Mouse (Mus musculus) CH12.LX (cell line): ENCODE data around the gene Eif2d.

Experiments used
- BHLHE40 ChIP-seq: IDR thresholded peaks from 2 replicates; pipeline ENCODE4 v1.6.1; 2011; ENCODE audit warnings: mild to moderate bottlenecking, low read depth, low read length, improper control_type of control experiment
- CTCF ChIP-seq, 2 experiments: IDR thresholded peaks in 1 of 2; conservative IDR thresholded peaks in 1 of 2; 2 replicates each; pipeline ENCODE4 v1.5.1; 2011 to 2012; ENCODE audit warnings: low read depth in 2 of 2, low read length in 2 of 2, improper control_type of control experiment in 1 of 2, inconsistent platforms in 1 of 2, mild to moderate bottlenecking in 1 of 2, moderate library complexity in 1 of 2
- IRF4 ChIP-seq: IDR thresholded peaks from 2 replicates; pipeline ENCODE4 v1.6.1; 2014; ENCODE audit warnings: low read depth, mild to moderate bottlenecking, inconsistent platforms, low read length, improper control_type of control experiment
- MAX ChIP-seq: IDR thresholded peaks from 2 replicates; pipeline ENCODE4 v1.6.1; 2011; ENCODE audit warnings: low read length, improper control_type of control experiment
- MXI1 ChIP-seq: IDR thresholded peaks from 2 replicates; pipeline ENCODE4 v1.6.1; 2011; ENCODE audit warnings: mild to moderate bottlenecking, low read depth, low read length, improper control_type of control experiment
- NRF1 ChIP-seq: IDR thresholded peaks from 2 replicates; pipeline ENCODE4 v1.6.1; 2014; ENCODE audit warnings: low read depth, mild to moderate bottlenecking, inconsistent platforms, low read length, improper control_type of control experiment, moderate library complexity
- POLR2A ChIP-seq: IDR thresholded peaks from 2 replicates; pipeline ENCODE4 v1.6.1; 2011; ENCODE audit warnings: low read depth, mild to moderate bottlenecking, improper control_type of control experiment, low read length
- POLR2AphosphoS2 ChIP-seq: IDR thresholded peaks from 2 replicates; pipeline ENCODE4 v1.6.1; 2011; ENCODE audit warnings: low read depth, low read length, improper control_type of control experiment
- UBTF ChIP-seq: IDR thresholded peaks from 2 replicates; pipeline ENCODE4 v1.6.1; 2012; ENCODE audit warnings: low read depth, mild to moderate bottlenecking, inconsistent platforms, low read length, improper control_type of control experiment, moderate library complexity
- USF1 ChIP-seq: IDR thresholded peaks from 2 replicates; pipeline ENCODE4 v1.6.1; 2014; ENCODE audit warnings: low read depth, mild to moderate bottlenecking, inconsistent platforms, low read length, improper control_type of control experiment
- ZKSCAN1 ChIP-seq: IDR thresholded peaks from 2 replicates; pipeline ENCODE4 v1.6.1; 2012; ENCODE audit warnings: low read depth, inconsistent platforms, low read length, improper control_type of control experiment, borderline replicate concordance

- no peak for TF ChIP-seq CTCF (conservative IDR thresholded peaks at IDR 0.05 in 1 of 2, IDR thresholded peaks at IDR 0.05 in 1 of 2; ENCODE audit: low read depth in 2 of 2, low read length in 2 of 2)
- TF ChIP-seq BHLHE40, result no peak
- TF ChIP-seq POLR2A, result no peak
- no peak for TF ChIP-seq USF1
- no peak for TF ChIP-seq UBTF
- no peak for TF ChIP-seq MXI1
- TF ChIP-seq MAX, result no peak
- TF ChIP-seq IRF4, result no peak
- no peak for TF ChIP-seq POLR2AphosphoS2
- no peak for TF ChIP-seq ZKSCAN1
- TF ChIP-seq NRF1, result no peak
Measured at GRCm38 (mm10) chr1:131228659-131229058, 75.7 kb downstream of the Eif2d start.
